ENCODE assay signal across 25 mouse cellular contexts in the genomic region with DNA sequence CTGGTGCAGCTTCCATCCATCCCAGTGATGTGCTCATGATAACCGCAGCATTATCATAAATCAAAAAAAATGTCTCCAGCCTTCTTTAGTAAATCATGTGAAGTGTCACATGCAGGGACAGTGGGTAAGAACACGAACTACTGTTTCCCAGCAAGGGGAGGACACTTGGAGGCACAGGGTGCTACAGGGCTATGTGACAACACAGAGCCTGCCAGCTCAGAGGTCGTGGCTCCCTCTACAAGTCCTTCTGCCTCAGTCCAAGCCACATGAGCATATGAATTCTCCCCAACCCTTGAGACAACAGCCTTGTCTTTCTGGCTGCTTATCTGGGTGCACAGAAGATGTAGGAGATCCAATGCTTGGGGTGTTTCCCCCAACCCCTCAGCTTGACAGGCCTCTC.
DNase-seq lines count a peak whose midpoint lies in the region; ATAC-seq and TF ChIP-seq lines count a peak whose summit lies in the region.
"Had no signal": no experiment of that assay in that cellular context is flagged by ENCODE, and none has a peak within 500 bp of the region (broad histone marks: within the 10 kb centered on the region; RNA-seq: fewer than 3 reads in every experiment).

No protein-coding gene starts in this region.

- intact Hi-C loops in heart, postnatal 36 days (cut with DNase I) = no loop called here

- no peaks in the 10 kb centered on the region for H3K9me3 ChIP-seq in midbrain, embryonic 10.5 days (replicated peaks)
- no peaks in the 10 kb centered on the region for H3K9me3 ChIP-seq in intestine, postnatal 0 days (ENCODE audit: control insufficient read depth)
- H3K9me3 ChIP-seq: embryonic facial prominence, embryonic 10.5 days; embryonic facial prominence, embryonic 13.5 days; forebrain, embryonic 12.5 days; forebrain, embryonic 15.5 days; heart, embryonic 10.5 days; heart, embryonic 13.5 days; hindbrain, embryonic 12.5 days; hindbrain, embryonic 15.5 days; intestine, embryonic 15.5 days had no signal

- 79% methylated on average over 3 of the region's 3 CpGs for WGBS in midbrain, embryonic 10.5 days
- WGBS in intestine, postnatal 0 days = 68% methylated on average over 3 of the region's 3 CpGs

- 0 out of 2 replicates have a peak, but pooled peaks have one; percentile 11 for ATAC-seq in megakaryocyte progenitor cell, adult 5-6 weeks (replicated peaks; ENCODE audit: poor library complexity)
- no peak for ATAC-seq in intestine, postnatal 0 days
- ATAC-seq: activated CD4-positive, CD25-positive, alpha-beta regulatory T cell, adult 4 months; intestine, embryonic 15.5 days had no signal

- no peak for TF ChIP-seq CTCF in intestine, postnatal 0 days (IDR thresholded peaks at IDR 0.05; ENCODE audit: low read depth)

- peaks cover 85% of the 10 kb centered on the region for H3K27me3 ChIP-seq in midbrain, embryonic 10.5 days (ENCODE audit: low read depth, poor library complexity, severe bottlenecking)
- H3K27me3 ChIP-seq in intestine, postnatal 0 days (replicated peaks; ENCODE audit: control insufficient read depth, insufficient read depth, low read length) = no peaks in the 10 kb centered on the region
- H3K27me3 ChIP-seq: forebrain, embryonic 15.5 days; hindbrain, embryonic 15.5 days; intestine, embryonic 15.5 days had no signal

- H3K4me2 ChIP-seq in intestine, postnatal 0 days (replicated peaks; ENCODE audit: low read depth) = no peak overlapping the region
- H3K4me2 ChIP-seq: embryonic facial prominence, embryonic 13.5 days; forebrain, embryonic 12.5 days; forebrain, embryonic 15.5 days; heart, embryonic 13.5 days; hindbrain, embryonic 12.5 days; hindbrain, embryonic 15.5 days; intestine, embryonic 15.5 days had no signal

- H3K4me3 ChIP-seq in midbrain, embryonic 10.5 days = no peak overlapping the region
- no peak overlapping the region for H3K4me3 ChIP-seq in intestine, postnatal 0 days (ENCODE audit: low read depth, low read length)
- H3K4me3 ChIP-seq: embryonic facial prominence, embryonic 10.5 days; embryonic facial prominence, embryonic 13.5 days; erythroblast, embryonic 14.5 days; forebrain, embryonic 12.5 days; forebrain, embryonic 15.5 days; heart, adult 2 months; heart, embryonic 10.5 days; heart, embryonic 13.5 days; hindbrain, embryonic 12.5 days; hindbrain, embryonic 15.5 days; intestine, embryonic 15.5 days had no signal

- H3K36me3 ChIP-seq in midbrain, embryonic 10.5 days = no peaks in the 10 kb centered on the region
- H3K36me3 ChIP-seq in intestine, postnatal 0 days (ENCODE audit: control insufficient read depth, insufficient read depth) = no peaks in the 10 kb centered on the region
- H3K36me3 ChIP-seq: embryonic facial prominence, embryonic 10.5 days; embryonic facial prominence, embryonic 13.5 days; forebrain, embryonic 12.5 days; forebrain, embryonic 15.5 days; heart, embryonic 10.5 days; heart, embryonic 13.5 days; hindbrain, embryonic 12.5 days; hindbrain, embryonic 15.5 days; intestine, embryonic 15.5 days had no signal

- no peak overlapping the region for H3K9ac ChIP-seq in intestine, postnatal 0 days (ENCODE audit: low read depth, low read length)
- H3K9ac ChIP-seq: embryonic facial prominence, embryonic 13.5 days; forebrain, embryonic 12.5 days; forebrain, embryonic 15.5 days; heart, embryonic 13.5 days; hindbrain, embryonic 12.5 days; hindbrain, embryonic 15.5 days; intestine, embryonic 15.5 days had no signal

- H3K4me1 ChIP-seq in midbrain, embryonic 10.5 days = peaks cover 9% of the 10 kb centered on the region
- no peaks in the 10 kb centered on the region for H3K4me1 ChIP-seq in intestine, postnatal 0 days (replicated peaks; ENCODE audit: control insufficient read depth, insufficient read depth, low read length)
- H3K4me1 ChIP-seq: embryonic facial prominence, embryonic 13.5 days; heart, embryonic 10.5 days; hindbrain, embryonic 12.5 days; intestine, embryonic 15.5 days had no signal

- DNase-seq in adrenal gland, adult (ENCODE audit: inconsistent age in 2 of 2, low spot score in 1 of 2) = peak; percentile 54 to 60
- no peak for DNase-seq in adrenal gland, postnatal 25 days
- peak; percentile 49 for DNase-seq in heart, adult 11 months
- no peak for DNase-seq in heart, postnatal 36 days
- peak; percentile 13 for DNase-seq in adrenal gland, postnatal 10 days
- no peak for DNase-seq in midbrain, embryonic 10.5 days (ENCODE audit: low spot score)
- DNase-seq: cerebellum, adult 2 months; cerebellum, adult 9-11 months; gastrocnemius, postnatal 25 days; kidney, adult 18-20 months; kidney, adult 9 months had no signal

- H3K27ac ChIP-seq in midbrain, embryonic 10.5 days (replicated peaks) = no peak overlapping the region
- H3K27ac ChIP-seq in intestine, postnatal 0 days (ENCODE audit: low read depth, low read length) = no peak overlapping the region
- H3K27ac ChIP-seq: embryonic facial prominence, embryonic 10.5 days; embryonic facial prominence, embryonic 13.5 days; forebrain, embryonic 12.5 days; forebrain, embryonic 15.5 days; heart, adult 2 months; heart, embryonic 10.5 days; heart, embryonic 13.5 days; hindbrain, embryonic 12.5 days; hindbrain, embryonic 15.5 days; intestine, embryonic 15.5 days had no signal

Comparison
In these comparisons a context has a peak if more than half of its experiments do, and no peak if none do; other contexts are left out.
1. DNase-seq: peak in adrenal gland, adult (2 of 2), heart, adult 11 months (single experiment) and adrenal gland, postnatal 10 days (single experiment); none in adrenal gland, postnatal 25 days (single experiment), heart, postnatal 36 days (0 of 2) and midbrain, embryonic 10.5 days (single experiment).